Mouse (Mus musculus) liver, embryonic 14.5 days (tissue): ENCODE measurements at regions not wholly inside any gene's neighbourhood (a gene's known extent, or its start where the extent isn't known, plus 50 kb on each side); places are given as distances from the start of the nearest gene placed in this dataset.

Source experiments
- ATAC-seq: fragments of 200-750 bp; cut with Nextera tagmentation; 2 replicates; pipeline ENCODE4 v1.8.0; 2017; ENCODE audit warnings: moderate number of reproducible peaks, mild to moderate bottlenecking, moderate library complexity; ENCODE audit not compliant: insufficient read depth
- DNase-seq, 3 experiments: peaks; one replicate each; pipeline ENCODE4 v3.0.0-alpha.2; 2012 to 2013; ENCODE audit warnings: low read depth in 3 of 3, low spot score in 3 of 3
- H3K27ac ChIP-seq: fragments of 300-500 bp; sonication (generic); 2 replicates; pipeline ENCODE4 v1.5.1; 2014; ENCODE audit warnings: moderate library complexity, mild to moderate bottlenecking, control low read depth, inconsistent platforms
- H3K27me3 ChIP-seq: fragments of 300-500 bp; sonication (generic); 2 replicates; pipeline ENCODE4 v1.6.1; 2014; ENCODE audit warnings: mild to moderate bottlenecking, low read length, moderate library complexity; ENCODE audit not compliant: control insufficient read depth, insufficient read depth
- H3K36me3 ChIP-seq: fragments of 300-500 bp; sonication (generic); replicated peaks from 2 replicates; pipeline ENCODE4 v1.6.1; 2014; ENCODE audit warnings: low read depth; ENCODE audit not compliant: control insufficient read depth, insufficient read depth
- H3K4me1 ChIP-seq, 2 experiments: fragments of 200-500 bp in 1 of 2; fragments of 300-500 bp in 1 of 2; sonication (generic) in 1 of 2; replicated peaks; 2 replicates each; pipeline ENCODE4 v1.6.1; 2012 to 2014; ENCODE audit warnings: antibody characterized with exemption in 1 of 2, inconsistent platforms in 1 of 2, low read length in 1 of 2; ENCODE audit not compliant: control insufficient read depth in 2 of 2, insufficient read depth in 2 of 2
- H3K4me2 ChIP-seq: fragments of 300-500 bp; sonication (generic); 2 replicates; pipeline ENCODE4 v1.6.1; 2014; ENCODE audit warnings: low read depth, mild to moderate bottlenecking, control low read depth, moderate library complexity
- H3K4me3 ChIP-seq, 2 experiments: fragments of 200-500 bp in 1 of 2; fragments of 300-500 bp in 1 of 2; sonication (generic) in 1 of 2; 2 replicates each; pipeline ENCODE4 v1.5.1; 2012 to 2014; ENCODE audit warnings: low read depth in 2 of 2, low read length in 2 of 2, mild to moderate bottlenecking in 2 of 2, control low read depth in 1 of 2, inconsistent platforms in 1 of 2, moderate library complexity in 1 of 2; ENCODE audit not compliant: insufficient read depth in 1 of 2
- H3K9ac ChIP-seq: fragments of 300-500 bp; sonication (generic); replicated peaks from 2 replicates; pipeline ENCODE4 v1.6.1; 2014; ENCODE audit warnings: mild to moderate bottlenecking, control low read depth, moderate library complexity
- H3K9me3 ChIP-seq: fragments of 300-500 bp; sonication (generic); 2 replicates; pipeline ENCODE4 v1.6.1; 2016; ENCODE audit warnings: low read length, mixed read lengths; ENCODE audit not compliant: control insufficient read depth
- CTCF ChIP-seq: IDR thresholded peaks from 2 replicates; pipeline ENCODE4 v1.5.1; 2016; ENCODE audit warnings: antibody characterized with exemption, low read depth, control low read depth
- EP300 ChIP-seq: IDR thresholded peaks from 2 replicates; pipeline ENCODE4 v1.6.1; 2016; ENCODE audit warnings: antibody characterized with exemption, low read depth
- WGBS: fragments of 180-500 bp; shearing (Covaris S2); extraction: QIAGEN DNeasy Blood & Tissue Kit; methylation state at CpG from one replicate; pipeline ENCODE4 v1.1.7; 2014; ENCODE audit not compliant: insufficient replicate concordance; 5-methylcytosine and 5-hydroxymethylcytosine counted together

DNA sequence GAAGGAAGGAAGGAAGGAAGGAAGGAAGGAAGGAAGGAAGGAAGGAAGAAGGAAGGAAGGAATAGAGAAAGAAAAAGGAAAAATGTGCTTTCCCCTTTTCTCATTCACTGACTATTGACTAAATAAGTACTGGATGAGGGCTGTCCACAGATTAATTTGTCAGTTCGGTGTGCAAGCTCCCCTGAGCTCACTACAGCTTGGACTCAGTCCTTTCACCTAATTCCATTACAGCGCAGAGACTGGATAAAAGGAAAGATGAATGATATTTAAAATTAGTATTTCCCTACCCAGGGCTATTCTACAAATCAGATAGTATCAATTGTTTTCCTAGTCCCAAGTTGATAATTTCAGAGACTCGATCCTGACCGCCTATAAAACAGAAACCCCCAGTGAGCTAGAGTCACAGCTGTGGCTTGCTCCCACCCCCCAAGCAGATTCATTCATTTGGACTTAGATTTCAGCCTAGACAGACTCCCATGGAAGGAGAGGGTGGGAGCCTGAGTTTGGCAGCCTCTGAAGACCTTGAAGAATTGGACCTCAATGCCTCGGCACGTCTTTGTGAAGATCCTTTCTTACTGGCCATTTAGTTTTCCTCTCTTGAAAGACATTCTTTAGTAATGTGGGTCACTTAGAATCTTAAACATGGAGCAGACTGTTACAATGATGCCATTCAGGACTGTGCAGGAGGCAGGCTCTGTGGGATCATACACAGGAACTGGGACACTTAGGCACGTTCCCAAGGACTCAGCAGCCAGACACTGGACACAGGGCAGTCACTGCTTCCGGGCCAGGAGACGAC, 179.2 kb upstream of the Pabpc6 start:
- Histone ChIP-seq H3K27ac (no peak overlapping the region), H3K4me3 (no peak overlapping the region), H3K9ac (no peak overlapping the region), H3K36me3 (no peaks in the 10 kb centered on the region), H3K4me1 (no peaks in the 10 kb centered on the region), H3K9me3 (no peaks in the 10 kb centered on the region), H3K27me3 (no peaks in the 10 kb centered on the region), H3K4me2 (no peak overlapping the region)
- DNase-seq (no peak), ATAC-seq (no peak)
- 67% methylated on average over 9 of the region's 9 CpGs for WGBS
- TF ChIP-seq EP300 (no peak), CTCF (no peak)

DNA sequence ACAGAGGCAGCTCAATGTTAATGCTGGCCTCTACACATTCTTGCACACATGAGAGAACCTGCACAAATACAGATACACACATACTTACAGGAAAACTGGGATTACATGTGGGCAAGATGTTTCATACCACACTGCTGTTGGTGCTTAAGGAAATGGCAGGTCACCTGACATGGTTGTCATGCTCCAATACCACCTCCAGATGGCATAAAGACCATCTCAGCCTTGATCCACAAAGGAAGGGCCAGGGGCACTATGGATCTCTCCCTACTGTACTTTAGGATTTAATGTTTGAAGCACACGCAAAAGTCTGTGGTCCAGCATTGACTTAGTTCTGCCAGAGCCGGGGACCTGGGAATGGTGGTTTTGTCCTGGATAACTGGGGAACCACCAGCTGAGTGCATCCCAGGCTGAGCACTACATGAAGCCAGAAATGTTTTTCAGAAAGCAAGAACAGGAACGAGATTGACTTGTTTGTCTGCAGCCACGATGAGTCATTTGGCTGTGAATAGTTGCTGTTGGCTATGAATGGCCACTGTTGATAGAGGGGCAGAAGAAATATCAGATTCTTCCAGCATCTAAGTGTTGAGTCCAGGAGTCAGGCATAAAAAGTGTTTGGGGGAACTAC, 176.0 kb upstream of the Pabpc6 start:
- TF ChIP-seq CTCF: peak; percentile 14; the same call in 1 of the 2 replicates
- no peak for TF ChIP-seq EP300
- H3K27ac ChIP-seq: no peak overlapping the region
- no peak overlapping the region for H3K4me3 ChIP-seq
- H3K9me3 ChIP-seq: no peaks in the 10 kb centered on the region
- H3K4me2 ChIP-seq: no peak overlapping the region
- H3K27me3 ChIP-seq: no peaks in the 10 kb centered on the region
- H3K9ac ChIP-seq: no peak overlapping the region
- no peak for DNase-seq
- no peaks in the 10 kb centered on the region for H3K4me1 ChIP-seq
- no peaks in the 10 kb centered on the region for H3K36me3 ChIP-seq
- no peak for ATAC-seq
- 43% methylated on average over 4 of the region's 4 CpGs for WGBS

DNA sequence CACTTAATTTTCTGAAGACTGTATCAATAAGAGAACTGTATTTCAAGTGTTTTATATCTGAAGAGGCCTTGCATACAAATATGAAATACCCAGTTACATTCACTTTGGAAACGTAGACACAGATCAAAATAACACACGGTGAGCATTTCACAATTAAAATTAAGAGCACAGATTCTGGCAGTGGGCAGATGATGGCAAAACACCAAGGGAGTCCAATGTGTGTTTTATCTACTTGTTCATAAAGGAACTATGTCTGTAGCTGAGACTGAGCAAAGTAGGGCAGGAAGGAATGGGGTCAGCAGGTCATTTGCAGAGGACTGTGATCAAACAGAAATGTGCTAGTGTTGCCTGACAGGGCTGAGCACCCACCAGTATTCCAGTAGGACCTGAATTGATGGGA, 171.6 kb upstream of the Pabpc6 start:
- DNase-seq: no peak
- no peak overlapping the region for H3K4me3 ChIP-seq
- no peaks in the 10 kb centered on the region for H3K36me3 ChIP-seq
- 64% methylated on average over 2 of the region's 2 CpGs for WGBS
- H3K27ac ChIP-seq: no peak overlapping the region
- H3K4me2 ChIP-seq: no peak overlapping the region
- no peak overlapping the region for H3K9ac ChIP-seq
- no peaks in the 10 kb centered on the region for H3K9me3 ChIP-seq
- no peak for ATAC-seq
- no peaks in the 10 kb centered on the region for H3K27me3 ChIP-seq
- TF ChIP-seq EP300 (no peak), CTCF (no peak)
- no peaks in the 10 kb centered on the region for H3K4me1 ChIP-seq

DNA sequence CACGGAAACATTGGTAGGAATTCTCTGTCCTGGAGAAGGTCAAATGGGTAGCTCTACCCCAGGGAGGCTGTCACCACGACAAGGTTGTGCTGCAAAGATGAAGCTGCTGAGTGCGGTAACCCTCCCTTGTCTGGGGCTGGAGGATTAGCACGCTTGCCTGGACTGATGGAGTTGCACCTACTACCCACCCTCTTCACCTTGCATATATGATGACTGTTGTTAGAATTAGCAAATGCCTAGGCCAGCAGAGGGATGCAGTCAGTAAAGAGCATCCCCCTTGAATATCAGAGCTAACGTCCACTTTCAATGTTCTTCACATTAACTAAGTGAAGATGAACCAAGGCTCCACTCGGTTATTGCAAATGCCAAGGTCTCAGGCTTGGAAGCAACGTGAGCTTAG, 169.7 kb upstream of the Pabpc6 start:
- no peak overlapping the region for H3K4me2 ChIP-seq
- ATAC-seq (no peak), DNase-seq (no peak)
- H3K36me3 ChIP-seq: no peaks in the 10 kb centered on the region
- H3K27ac ChIP-seq: no peak overlapping the region
- H3K27me3 ChIP-seq: no peaks in the 10 kb centered on the region
- 64% methylated on average over 7 of the region's 7 CpGs for WGBS
- H3K4me1 ChIP-seq: no peaks in the 10 kb centered on the region
- no peaks in the 10 kb centered on the region for H3K9me3 ChIP-seq
- TF ChIP-seq CTCF (no peak), EP300 (no peak)
- H3K4me3 ChIP-seq: no peak overlapping the region
- H3K9ac ChIP-seq: no peak overlapping the region

DNA sequence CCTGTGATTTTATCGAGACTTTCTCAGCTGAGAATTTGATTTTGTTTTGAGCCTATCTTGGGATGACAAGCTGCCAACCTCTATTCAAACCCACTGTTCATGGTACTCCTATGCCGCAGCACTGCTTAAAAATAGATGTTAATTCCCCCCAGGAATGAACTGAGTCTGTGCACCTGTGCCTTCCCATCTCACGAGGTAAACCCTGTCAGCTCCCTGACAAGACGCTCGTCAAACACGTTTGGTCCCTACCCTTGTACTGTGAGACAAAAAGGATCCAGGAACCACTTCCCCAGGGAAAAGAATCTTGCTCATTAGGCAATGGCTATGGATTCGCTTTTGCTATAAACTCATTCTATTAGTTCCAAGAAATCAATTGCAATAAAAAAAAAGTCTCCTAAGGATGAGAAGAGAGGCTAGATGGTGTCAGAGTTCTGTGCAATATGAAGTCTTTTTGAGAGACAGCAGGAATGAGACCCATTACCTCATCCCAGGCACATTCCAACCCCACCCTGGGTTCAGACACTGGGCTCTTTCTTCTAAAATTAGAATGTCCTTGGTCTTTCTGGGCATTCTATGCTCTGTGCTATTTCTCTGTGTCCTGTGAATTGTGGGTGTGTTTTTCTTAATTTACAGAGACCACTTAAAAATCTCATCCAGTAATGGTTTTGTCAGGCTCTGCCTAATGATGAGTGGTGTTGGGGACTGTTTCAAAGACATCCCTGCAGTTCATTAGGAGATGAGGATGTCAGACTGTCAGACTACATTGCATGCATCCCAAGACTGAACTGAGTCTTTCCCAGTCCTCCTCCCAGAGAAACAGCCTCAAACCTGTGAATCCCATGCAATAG, 167.7 kb upstream of the Pabpc6 start:
- Histone ChIP-seq H3K4me3 (no peak overlapping the region), H3K4me2 (no peak overlapping the region), H3K27ac (no peak overlapping the region), H3K9ac (no peak overlapping the region), H3K36me3 (no peaks in the 10 kb centered on the region), H3K27me3 (no peaks in the 10 kb centered on the region), H3K4me1 (no peaks in the 10 kb centered on the region), H3K9me3 (no peaks in the 10 kb centered on the region)
- ATAC-seq: no peak
- no peak for TF ChIP-seq EP300
- TF ChIP-seq CTCF: no peak
- no peak for DNase-seq
- 59% methylated on average over 7 of the region's 7 CpGs for WGBS
